In genomic region chr13:94392282-94392681, GRCm38 (mm10) we compare ENCODE assay signal across 17 mouse cellular contexts.
"Had no signal": no experiment of that assay in that cellular context is flagged by ENCODE, and none has a peak within 500 bp of the region (broad histone marks: within the 10 kb centered on the region; RNA-seq: fewer than 3 reads in every experiment).

No protein-coding gene starts in this region.

- H3K4me3 ChIP-seq: liver, embryonic 15.5 days; lung, embryonic 15.5 days; megakaryocyte, embryonic 14.5 days; midbrain, embryonic 12.5 days; neural tube, embryonic 12.5 days; stomach, embryonic 15.5 days had no signal

- H3K9ac ChIP-seq: liver, embryonic 15.5 days; liver, postnatal 0 days; lung, embryonic 15.5 days; midbrain, embryonic 12.5 days; neural tube, embryonic 12.5 days; stomach, embryonic 15.5 days had no signal

- DNase-seq: liver, postnatal 0 days; lung, adult 2 months; lung, postnatal 14 days; lung, postnatal 36 days; midbrain, embryonic 14.5 days; right cerebral cortex, postnatal 14 days; thymus, adult 18-20 months; thymus, postnatal 14 days; thymus, postnatal 36 days had no signal

- H3K27ac ChIP-seq: liver, embryonic 15.5 days; lung, embryonic 15.5 days; macrophage; midbrain, embryonic 12.5 days; neural tube, embryonic 12.5 days; stomach, embryonic 15.5 days had no signal

- H3K4me2 ChIP-seq: liver, embryonic 15.5 days; lung, embryonic 15.5 days; midbrain, embryonic 12.5 days; neural tube, embryonic 12.5 days; stomach, embryonic 15.5 days had no signal

- H3K9me3 ChIP-seq: liver, embryonic 15.5 days; lung, embryonic 15.5 days; megakaryocyte, embryonic 14.5 days; midbrain, embryonic 12.5 days; neural tube, embryonic 12.5 days; stomach, embryonic 15.5 days had no signal

- ATAC-seq: liver, postnatal 0 days; lung, postnatal 0 days had no signal

- H3K4me1 ChIP-seq: midbrain, embryonic 12.5 days had no signal

- H3K27me3 ChIP-seq: liver, embryonic 15.5 days; lung, embryonic 15.5 days; megakaryocyte, embryonic 14.5 days; midbrain, embryonic 12.5 days; neural tube, embryonic 12.5 days; stomach, embryonic 15.5 days had no signal
